Mouse (Mus musculus): Measurements from ENCODE around the gene Plppr1.

GRCm38 (mm10) chr4:49169498-49169897, 110.4 kb downstream of the Plppr1 start:
- no peak for TF ChIP-seq CTCF (IDR thresholded peaks at IDR 0.05; ENCODE audit: low read depth, low read length)
- TF ChIP-seq POLR2A (IDR thresholded peaks at IDR 0.05; ENCODE audit: insufficient read depth, low read length): no peak
- no peak for TF ChIP-seq EP300 (IDR thresholded peaks at IDR 0.05; ENCODE audit: insufficient read depth, low read depth, low read length)
